Mouse (Mus musculus): ENCODE data around the gene Eif4g3.

DNA sequence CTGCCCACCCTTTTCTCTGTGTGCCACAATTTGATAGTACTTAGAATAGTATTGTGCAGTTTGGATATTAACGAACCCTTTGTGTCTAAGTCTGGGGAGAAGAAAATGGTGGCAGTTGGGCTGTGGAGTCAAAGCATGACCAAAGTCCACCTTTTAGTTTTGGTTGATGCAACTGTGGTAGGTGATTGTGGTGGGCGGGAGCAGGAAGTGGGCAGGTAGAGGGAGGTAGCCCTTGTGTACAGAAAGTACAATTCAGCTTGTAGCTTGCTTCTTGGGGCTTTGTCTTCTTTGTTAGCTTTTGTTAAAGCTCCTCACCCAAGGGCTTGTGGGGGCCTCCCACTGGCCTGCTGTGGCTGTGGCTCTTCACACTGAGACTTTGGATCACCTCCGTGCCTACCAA, 109.6 kb downstream of the Eif4g3 start:
- TF ChIP-seq GATA1 (IDR thresholded peaks at IDR 0.05; ENCODE audit: borderline replicate concordance, low read length) (no peak), FLI1 (IDR thresholded peaks at IDR 0.05; ENCODE audit: low read length) (no peak)
